Mouse (Mus musculus) inflammation-experienced regulatory T-cells, adult 6 months (primary cell): Measurements from ENCODE around the gene Slfnl1. TPM values are rescaled to one million over a fixed set of nuclear protein-coding genes. Genes with fewer than 3 reads are reported as not detected.

Source experiments
- polyA plus RNA-seq, 3 experiments: library from polyadenylated mRNA; unstranded; fragments of 100-300 nt; shearing (Covaris generic); gene quantifications; one replicate each; pipeline ENCODE4 v1.2.1; 2017

Gene Slfnl1
- polyA plus RNA-seq, 3 experiments from 2014 or later: not detected

Other genes with a start within 250 kb of the Slfnl1 start
- not detected for gene Foxo6, start 244.9 kb upstream of the Slfnl1 start, polyA plus RNA-seq
- 10 to 100 TPM in 1 of 3 experiments, 1 to 10 TPM in 2; 2.8 to 14.9 (median 10.0) TPM for gene Scmh1, start 127.0 kb upstream of the Slfnl1 start, polyA plus RNA-seq
- 10 to 100 TPM; 12.5 to 20.2 (median 18.8) TPM for gene Ctps, start 38.0 kb downstream of the Slfnl1 start, polyA plus RNA-seq
- not detected for gene Gm8439, start 56.5 kb downstream of the Slfnl1 start, polyA plus RNA-seq
- under 1 TPM in 1 of 3 experiments, not detected in 2; 0.46 TPM for gene Cited4, start 134.3 kb downstream of the Slfnl1 start, polyA plus RNA-seq
- gene Kcnq4, start 216.4 kb downstream of the Slfnl1 start, polyA plus RNA-seq: not detected